Mouse (Mus musculus): ENCODE measurements around the gene Cdc37l1. TPM values are rescaled to one million over a fixed set of nuclear protein-coding genes. Genes with fewer than 3 reads are reported as not detected.
"Not testable (repeated sequence)": the region's sequence is repeated elsewhere in the genome, so short reads cannot be mapped to it uniquely, and the experiment has no call there.

Cdc37l1 gene
- polyA plus RNA-seq, 1 experiment = 70.6 TPM

GRCm38 (mm10) chr19:28997976-28998630 lies 8.0 kb downstream of the Cdc37l1 start:
- TF ChIP-seq POLR2A (IDR thresholded peaks at IDR 0.05; ENCODE audit: low read depth, low read length) (no peak), CTCF (IDR thresholded peaks at IDR 0.05; ENCODE audit: borderline replicate concordance, insufficient read depth, low read length) (no peak)
- Histone ChIP-seq H3K4me1 (ENCODE audit: control insufficient read depth, insufficient read depth, low read length) (no peaks in the 10 kb centered on the region), H3K4me3 (ENCODE audit: insufficient read depth, low read length) (no peak overlapping the region), H3K27ac (ENCODE audit: insufficient read depth, low read length) (no peak overlapping the region)

GRCm38 (mm10) chr19:29000321-29000720 lies 10.2 kb downstream of the Cdc37l1 start:
- not testable (repeated sequence) for H3K4me1 ChIP-seq (ENCODE audit: control insufficient read depth, insufficient read depth, low read length); H3K27ac ChIP-seq (ENCODE audit: insufficient read depth, low read length); H3K4me3 ChIP-seq (ENCODE audit: insufficient read depth, low read length)

- H3K4me3 ChIP-seq (ENCODE audit: insufficient read depth, low read length) = no peak overlapping the region
- H3K4me1 ChIP-seq (ENCODE audit: control insufficient read depth, insufficient read depth, low read length) = no peaks in the 10 kb centered on the region
- H3K27ac ChIP-seq (ENCODE audit: insufficient read depth, low read length) = no peak overlapping the region
- TF ChIP-seq POLR2A (IDR thresholded peaks at IDR 0.05; ENCODE audit: low read depth, low read length) = no peak
- TF ChIP-seq CTCF (IDR thresholded peaks at IDR 0.05; ENCODE audit: borderline replicate concordance, insufficient read depth, low read length) = no peak
Measured at GRCm38 (mm10) chr19:29008069-29008706, 18.0 kb downstream of the Cdc37l1 start.

GRCm38 (mm10) chr19:29009046-29009445 lies 18.9 kb downstream of the Cdc37l1 start:
- Histone ChIP-seq H3K4me3 (ENCODE audit: insufficient read depth, low read length) (no peak overlapping the region), H3K27ac (ENCODE audit: insufficient read depth, low read length) (no peak overlapping the region), H3K4me1 (ENCODE audit: control insufficient read depth, insufficient read depth, low read length) (no peaks in the 10 kb centered on the region)
- TF ChIP-seq POLR2A (IDR thresholded peaks at IDR 0.05; ENCODE audit: low read depth, low read length) (no peak), CTCF (IDR thresholded peaks at IDR 0.05; ENCODE audit: borderline replicate concordance, insufficient read depth, low read length) (no peak)

GRCm38 (mm10) chr19:29011355-29011990 lies 21.3 kb downstream of the Cdc37l1 start:
- H3K27ac ChIP-seq (ENCODE audit: insufficient read depth, low read length) = no peak overlapping the region
- no peak overlapping the region for H3K4me3 ChIP-seq (ENCODE audit: insufficient read depth, low read length)
- no peaks in the 10 kb centered on the region; the same call in 1 of the 2 replicates for H3K4me1 ChIP-seq (ENCODE audit: control insufficient read depth, insufficient read depth, low read length)
- TF ChIP-seq POLR2A (IDR thresholded peaks at IDR 0.05; ENCODE audit: low read depth, low read length) = no peak
- no peak for TF ChIP-seq CTCF (IDR thresholded peaks at IDR 0.05; ENCODE audit: borderline replicate concordance, insufficient read depth, low read length)

- no peaks in the 10 kb centered on the region; the same call in 1 of the 2 replicates for H3K4me1 ChIP-seq (ENCODE audit: control insufficient read depth, insufficient read depth, low read length)
- TF ChIP-seq POLR2A (IDR thresholded peaks at IDR 0.05; ENCODE audit: low read depth, low read length) (no peak), CTCF (IDR thresholded peaks at IDR 0.05; ENCODE audit: borderline replicate concordance, insufficient read depth, low read length) (no peak)
Measured at GRCm38 (mm10) chr19:29014466-29015055, 24.4 kb downstream of the Cdc37l1 start.

GRCm38 (mm10) chr19:29015410-29016203 lies 25.5 kb downstream of the Cdc37l1 start:
- Histone ChIP-seq H3K4me1 (ENCODE audit: control insufficient read depth, insufficient read depth, low read length) (no peaks in the 10 kb centered on the region; the same call in 1 of the 2 replicates), H3K4me3 (ENCODE audit: insufficient read depth, low read length) (no peak overlapping the region), H3K27ac (ENCODE audit: insufficient read depth, low read length) (no peak overlapping the region)
- TF ChIP-seq CTCF (IDR thresholded peaks at IDR 0.05; ENCODE audit: borderline replicate concordance, insufficient read depth, low read length) (no peak), POLR2A (IDR thresholded peaks at IDR 0.05; ENCODE audit: low read depth, low read length) (no peak)

More at GRCm38 (mm10) chr19:29014466-29015055, 24.4 kb downstream of the Cdc37l1 start:
- H3K4me3 ChIP-seq (ENCODE audit: insufficient read depth, low read length) = no peak overlapping the region
- H3K27ac ChIP-seq (ENCODE audit: insufficient read depth, low read length) = no peak overlapping the region

GRCm38 (mm10) chr19:29016204-29016765 lies 26.1 kb downstream of the Cdc37l1 start:
- TF ChIP-seq POLR2A (IDR thresholded peaks at IDR 0.05; ENCODE audit: low read depth, low read length) = no peak
- TF ChIP-seq CTCF (IDR thresholded peaks at IDR 0.05; ENCODE audit: borderline replicate concordance, insufficient read depth, low read length) = no peak
- Histone ChIP-seq H3K4me1 (ENCODE audit: control insufficient read depth, insufficient read depth, low read length) (no peaks in the 10 kb centered on the region; the same call in 1 of the 2 replicates), H3K27ac (ENCODE audit: insufficient read depth, low read length) (no peak overlapping the region), H3K4me3 (ENCODE audit: insufficient read depth, low read length) (no peak overlapping the region)

- no peaks in the 10 kb centered on the region; the same call in 1 of the 2 replicates for H3K4me1 ChIP-seq (ENCODE audit: control insufficient read depth, insufficient read depth, low read length)
- H3K27ac ChIP-seq (ENCODE audit: insufficient read depth, low read length) = no peak overlapping the region
- H3K4me3 ChIP-seq (ENCODE audit: insufficient read depth, low read length) = no peak overlapping the region
- no peak for TF ChIP-seq POLR2A (IDR thresholded peaks at IDR 0.05; ENCODE audit: low read depth, low read length)
- no peak for TF ChIP-seq CTCF (IDR thresholded peaks at IDR 0.05; ENCODE audit: borderline replicate concordance, insufficient read depth, low read length)
Measured at GRCm38 (mm10) chr19:29016786-29017185, 26.6 kb downstream of the Cdc37l1 start.

Measured in embryonic fibroblast, embryonic 13.5 days (primary cell).